Mouse (Mus musculus) gonadal fat pad, adult 2 months (tissue): ENCODE measurements around the gene Cdca7l. TPM values are rescaled to one million over a fixed set of nuclear protein-coding genes. Genes with fewer than 3 reads are reported as not detected.

Experiments
- DNase-seq: peaks from one replicate; pipeline ENCODE4 v3.0.0-alpha.2; 2012; ENCODE audit warnings: low read depth
- polyA plus RNA-seq: library from polyadenylated mRNA; depleted of rRNA; stranded (reverse); fragments of >200 nt; gene quantifications from 2 replicates; pipeline ENCODE4 v1.2.3, GENCODE M21; 2012

Gene Cdca7l
- polyA plus RNA-seq, 1 experiment = 5.3 TPM

GRCm38 (mm10) chr12:117809327-117810017 is 5.4 kb downstream of the Cdca7l start:
- no peak for DNase-seq

- DNase-seq = no peak
These were observed 6.0 kb downstream of the Cdca7l start for GRCm38 (mm10) chr12:117810074-117810473.

GRCm38 (mm10) chr12:117820138-117820858 is 16.2 kb downstream of the Cdca7l start:
- DNase-seq = no peak

GRCm38 (mm10) chr12:117820859-117821221 is 16.8 kb downstream of the Cdca7l start:
- no peak for DNase-seq

- DNase-seq = no peak
These were observed 17.3 kb downstream of the Cdca7l start for GRCm38 (mm10) chr12:117821394-117821793.

- peak; percentile 67 for DNase-seq
These were observed 24.3 kb downstream of the Cdca7l start for GRCm38 (mm10) chr12:117828350-117828749.

- no peak for DNase-seq
These were observed 27.4 kb downstream of the Cdca7l start for GRCm38 (mm10) chr12:117831351-117831961.

GRCm38 (mm10) chr12:117832190-117832589 is 28.1 kb downstream of the Cdca7l start:
- no peak for DNase-seq

- DNase-seq = no peak
These were observed 30.6 kb downstream of the Cdca7l start for GRCm38 (mm10) chr12:117834652-117835051.

GRCm38 (mm10) chr12:117835371-117835770 is 31.3 kb downstream of the Cdca7l start:
- no peak for DNase-seq

GRCm38 (mm10) chr12:117837376-117837775 is 33.3 kb downstream of the Cdca7l start:
- no peak for DNase-seq

- DNase-seq = no peak
These were observed 36.6 kb downstream of the Cdca7l start for GRCm38 (mm10) chr12:117840705-117841104.

GRCm38 (mm10) chr12:117842676-117843075 is 38.6 kb downstream of the Cdca7l start:
- DNase-seq = no peak

GRCm38 (mm10) chr12:117843302-117844074 is 39.4 kb downstream of the Cdca7l start:
- DNase-seq = no peak

- no peak for DNase-seq
These were observed 40.0 kb downstream of the Cdca7l start for GRCm38 (mm10) chr12:117844075-117844408.

GRCm38 (mm10) chr12:117844917-117845316 is 40.8 kb downstream of the Cdca7l start:
- no peak for DNase-seq

GRCm38 (mm10) chr12:117848621-117849020 is 44.5 kb downstream of the Cdca7l start:
- DNase-seq = no peak

GRCm38 (mm10) chr12:117850472-117850871 is 46.4 kb downstream of the Cdca7l start:
- no peak for DNase-seq

- DNase-seq = no peak
These were observed 49.2 kb downstream of the Cdca7l start for GRCm38 (mm10) chr12:117853316-117853715.

GRCm38 (mm10) chr12:117857023-117857422 is 52.9 kb downstream of the Cdca7l start:
- no peak for DNase-seq

- DNase-seq = no peak
These were observed 53.8 kb downstream of the Cdca7l start for GRCm38 (mm10) chr12:117857884-117858283.

- DNase-seq = no peak
These were observed 56.8 kb downstream of the Cdca7l start for GRCm38 (mm10) chr12:117860840-117861239.
